Mouse (Mus musculus) lung, postnatal 0 days (tissue): ENCODE measurements at regions not wholly inside any gene's neighbourhood (a gene's known extent, or its start where the extent isn't known, plus 50 kb on each side); places are given as distances from the start of the nearest gene placed in this dataset.

Experiments used
- CTCF ChIP-seq: IDR thresholded peaks from 2 replicates; pipeline ENCODE4 v1.5.1; 2016; ENCODE audit warnings: antibody characterized with exemption, mild to moderate bottlenecking
- EP300 ChIP-seq: IDR thresholded peaks from 2 replicates; pipeline ENCODE4 v1.6.1; 2016; ENCODE audit warnings: antibody characterized with exemption, mild to moderate bottlenecking, control low read depth

DNA sequence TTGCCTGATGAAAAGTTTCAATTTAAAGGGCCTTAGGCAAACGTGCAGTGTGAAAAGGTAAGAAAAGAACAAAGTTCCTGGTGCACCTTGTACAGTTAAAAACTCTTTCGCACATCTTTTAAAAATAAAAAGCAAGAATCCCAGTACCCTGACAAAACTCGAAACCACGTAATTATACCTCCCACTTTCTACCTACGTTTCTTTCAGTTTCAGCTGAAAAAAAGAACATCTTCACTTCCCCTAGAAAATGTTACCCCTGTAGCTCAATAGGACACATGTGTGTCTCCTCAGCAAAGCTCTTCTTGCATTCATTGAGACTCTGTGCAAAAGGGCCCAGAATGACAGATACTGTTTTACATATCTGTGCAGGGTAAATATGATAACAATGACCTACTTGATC, 113.2 kb downstream of the Spry2 start:
- TF ChIP-seq CTCF (no peak), EP300 (no peak)
